Mouse (Mus musculus): Measurements from ENCODE around the gene Cd59a. TPM values are rescaled to one million over a fixed set of nuclear protein-coding genes. Genes with fewer than 3 reads are reported as not detected.
A peak's percentile ranks its signal among the peaks of the same experiment; 100 is the strongest.
"Not testable (repeated sequence)": the region's sequence is repeated elsewhere in the genome, so short reads cannot be mapped to it uniquely, and the experiment has no call there.

Gene Cd59a
- polyA plus RNA-seq, 1 experiment, result 76.2 TPM

- DNase-seq (ENCODE audit: low read depth), result not testable (repeated sequence)
Observed at GRCm38 (mm10) chr2:104109021-104109420, 13.4 kb downstream of the Cd59a start.

- no peak for DNase-seq (ENCODE audit: low read depth)
Observed at GRCm38 (mm10) chr2:104109528-104109927, 13.9 kb downstream of the Cd59a start.

GRCm38 (mm10) chr2:104110031-104110430 is 14.4 kb downstream of the Cd59a start:
- DNase-seq (ENCODE audit: low read depth), result no peak

GRCm38 (mm10) chr2:104111170-104111797 is 15.7 kb downstream of the Cd59a start:
- not testable (repeated sequence) for DNase-seq (ENCODE audit: low read depth)

- DNase-seq (ENCODE audit: low read depth), result not testable (repeated sequence)
Observed at GRCm38 (mm10) chr2:104113563-104113962, 18.0 kb downstream of the Cd59a start.

- DNase-seq (ENCODE audit: low read depth), result no peak
Observed at GRCm38 (mm10) chr2:104114898-104115297, 19.3 kb downstream of the Cd59a start.

- not testable (repeated sequence) for DNase-seq (ENCODE audit: low read depth)
Observed at GRCm38 (mm10) chr2:104117173-104117572, 21.6 kb downstream of the Cd59a start.

- peak; percentile 61 for DNase-seq (ENCODE audit: low read depth)
Observed at GRCm38 (mm10) chr2:104119097-104119496, 23.5 kb downstream of the Cd59a start.

- DNase-seq (ENCODE audit: low read depth), result no peak
Observed at GRCm38 (mm10) chr2:104120312-104120711, 24.7 kb downstream of the Cd59a start.

GRCm38 (mm10) chr2:104121681-104122504 is 26.3 kb downstream of the Cd59a start:
- no peak for DNase-seq (ENCODE audit: low read depth)

GRCm38 (mm10) chr2:104122505-104123378 is 27.1 kb downstream of the Cd59a start, which contains the start of gene A930018P22Rik:
Gene A930018P22Rik (plus strand): TSS chr2:104122769.
- DNase-seq (ENCODE audit: low read depth), result no peak

- no peak for DNase-seq (ENCODE audit: low read depth)
Observed at GRCm38 (mm10) chr2:104123540-104123939, 27.9 kb downstream of the Cd59a start.

- DNase-seq (ENCODE audit: low read depth), result no peak
Observed at GRCm38 (mm10) chr2:104124071-104124470, 28.5 kb downstream of the Cd59a start.

GRCm38 (mm10) chr2:104128803-104129531 is 33.4 kb downstream of the Cd59a start:
- DNase-seq (ENCODE audit: low read depth), result peak; percentile 80

- DNase-seq (ENCODE audit: low read depth), result peak; percentile 55
Observed at GRCm38 (mm10) chr2:104130165-104130564, 34.6 kb downstream of the Cd59a start.

GRCm38 (mm10) chr2:104130969-104131368 is 35.4 kb downstream of the Cd59a start:
- no peak for DNase-seq (ENCODE audit: low read depth)

- DNase-seq (ENCODE audit: low read depth), result peak; percentile 58
Observed at GRCm38 (mm10) chr2:104132266-104132859, 36.8 kb downstream of the Cd59a start.

GRCm38 (mm10) chr2:104133042-104133810 is 37.6 kb downstream of the Cd59a start:
- DNase-seq (ENCODE audit: low read depth), result no peak

GRCm38 (mm10) chr2:104134150-104135056 is 38.8 kb downstream of the Cd59a start:
- DNase-seq (ENCODE audit: low read depth), result no peak

All from gonadal fat pad, adult 2 months (tissue).